Mouse (Mus musculus): Measurements from ENCODE around the gene Ddx60. TPM values are rescaled to one million over a fixed set of nuclear protein-coding genes. Genes with fewer than 3 reads are reported as not detected.
"Not testable (repeated sequence)": the region's sequence is repeated elsewhere in the genome, so short reads cannot be mapped to it uniquely, and the experiment has no call there.

Gene Ddx60
- polyA plus RNA-seq, 1 experiment from 2014 or later, result 0.55 TPM

GRCm38 (mm10) chr8:61919145-61919788 is 8.6 kb upstream of the Ddx60 start:
- H3K27ac ChIP-seq, result no peak overlapping the region
- no peaks in the 10 kb centered on the region for H3K4me1 ChIP-seq
- ATAC-seq (ENCODE audit: borderline replicate concordance, extremely low read depth, low FRiP score, low TSS enrichment), result no peak
- H3K27me3 ChIP-seq, result no peaks in the 10 kb centered on the region
- H3K4me3 ChIP-seq, result no peak overlapping the region
- no peak overlapping the region for H3K4me2 ChIP-seq
- WGBS, result 90% methylated on average over 2 of the region's 2 CpGs
- no peaks in the 10 kb centered on the region for H3K36me3 ChIP-seq
- no peak overlapping the region for H3K9ac ChIP-seq
- H3K9me3 ChIP-seq, result no peaks in the 10 kb centered on the region

GRCm38 (mm10) chr8:61920389-61920788 is 7.5 kb upstream of the Ddx60 start:
- Histone ChIP-seq H3K27ac (no peak overlapping the region), H3K9ac (no peak overlapping the region), H3K4me2 (no peak overlapping the region), H3K27me3 (no peaks in the 10 kb centered on the region), H3K9me3 (no peaks in the 10 kb centered on the region), H3K4me3 (no peak overlapping the region), H3K36me3 (no peaks in the 10 kb centered on the region), H3K4me1 (no peaks in the 10 kb centered on the region)
- WGBS, result 62% methylated on average over 7 of the region's 7 CpGs
- ATAC-seq (ENCODE audit: borderline replicate concordance, extremely low read depth, low FRiP score, low TSS enrichment), result no peak

- ATAC-seq (ENCODE audit: borderline replicate concordance, extremely low read depth, low FRiP score, low TSS enrichment), result no peak
- Histone ChIP-seq H3K4me2 (no peak overlapping the region), H3K27ac (no peak overlapping the region), H3K9ac (no peak overlapping the region), H3K4me1 (no peaks in the 10 kb centered on the region), H3K9me3 (no peaks in the 10 kb centered on the region), H3K36me3 (no peaks in the 10 kb centered on the region), H3K27me3 (no peaks in the 10 kb centered on the region), H3K4me3 (no peak overlapping the region)
- 59% methylated on average over 10 of the region's 10 CpGs for WGBS
Observed at GRCm38 (mm10) chr8:61921454-61922054, 6.3 kb upstream of the Ddx60 start.

- H3K4me2 ChIP-seq, result no peak overlapping the region
- ATAC-seq (ENCODE audit: borderline replicate concordance, extremely low read depth, low FRiP score, low TSS enrichment), result no peak
- no peaks in the 10 kb centered on the region for H3K9me3 ChIP-seq
- no peaks in the 10 kb centered on the region for H3K4me1 ChIP-seq
- H3K36me3 ChIP-seq, result no peaks in the 10 kb centered on the region
- H3K4me3 ChIP-seq, result no peak overlapping the region
- WGBS, result 83% methylated on average over 1 of the region's 1 CpGs
- no peak overlapping the region for H3K27ac ChIP-seq
- H3K27me3 ChIP-seq, result no peaks in the 10 kb centered on the region
- no peak overlapping the region for H3K9ac ChIP-seq
Observed at GRCm38 (mm10) chr8:61924518-61924917, 3.4 kb upstream of the Ddx60 start.

GRCm38 (mm10) chr8:61933243-61933642 is 5.4 kb downstream of the Ddx60 start:
- Histone ChIP-seq H3K9ac (no peak overlapping the region), H3K27me3 (no peaks in the 10 kb centered on the region), H3K4me3 (no peak overlapping the region), H3K27ac (no peak overlapping the region), H3K36me3 (no peaks in the 10 kb centered on the region), H3K4me1 (no peaks in the 10 kb centered on the region), H3K9me3 (no peaks in the 10 kb centered on the region), H3K4me2 (no peak overlapping the region)
- WGBS, result 3% methylated on average over 2 of the region's 2 CpGs
- no peak for ATAC-seq (ENCODE audit: borderline replicate concordance, extremely low read depth, low FRiP score, low TSS enrichment)

- Histone ChIP-seq H3K4me3 (no peak overlapping the region), H3K9ac (no peak overlapping the region), H3K27me3 (no peaks in the 10 kb centered on the region), H3K9me3 (no peaks in the 10 kb centered on the region), H3K36me3 (no peaks in the 10 kb centered on the region), H3K27ac (no peak overlapping the region), H3K4me2 (no peak overlapping the region), H3K4me1 (no peaks in the 10 kb centered on the region)
- ATAC-seq (ENCODE audit: borderline replicate concordance, extremely low read depth, low FRiP score, low TSS enrichment), result no peak
- 66% methylated on average over 2 of the region's 2 CpGs for WGBS
Observed at GRCm38 (mm10) chr8:61937576-61937975, 9.7 kb downstream of the Ddx60 start.

GRCm38 (mm10) chr8:61964591-61965375 is 36.9 kb downstream of the Ddx60 start:
- H3K4me1 ChIP-seq; H3K27ac ChIP-seq; H3K36me3 ChIP-seq; H3K27me3 ChIP-seq; H3K9ac ChIP-seq; H3K4me2 ChIP-seq; ATAC-seq (ENCODE audit: borderline replicate concordance, extremely low read depth, low FRiP score, low TSS enrichment); H3K4me3 ChIP-seq; H3K9me3 ChIP-seq: not testable (repeated sequence)
- WGBS, result 78% methylated on average over 4 of the region's 4 CpGs

- no peak for ATAC-seq (ENCODE audit: borderline replicate concordance, extremely low read depth, low FRiP score, low TSS enrichment)
- Histone ChIP-seq H3K9ac (no peak overlapping the region), H3K4me2 (no peak overlapping the region), H3K4me1 (no peaks in the 10 kb centered on the region), H3K27me3 (no peaks in the 10 kb centered on the region), H3K9me3 (no peaks in the 10 kb centered on the region), H3K27ac (no peak overlapping the region), H3K4me3 (no peak overlapping the region), H3K36me3 (no peaks in the 10 kb centered on the region)
- WGBS, result 85% methylated on average over 3 of the region's 3 CpGs
Observed at GRCm38 (mm10) chr8:61969581-61969980, 41.7 kb downstream of the Ddx60 start.

- Histone ChIP-seq H3K4me2 (no peak overlapping the region), H3K27me3 (no peaks in the 10 kb centered on the region), H3K27ac (no peak overlapping the region), H3K36me3 (no peaks in the 10 kb centered on the region), H3K9ac (no peak overlapping the region), H3K4me1 (peaks cover 12% of the 10 kb centered on the region), H3K4me3 (no peak overlapping the region), H3K9me3 (no peaks in the 10 kb centered on the region)
- WGBS, result 37% methylated on average over 4 of the region's 4 CpGs
- no peak for ATAC-seq (ENCODE audit: borderline replicate concordance, extremely low read depth, low FRiP score, low TSS enrichment)
Observed at GRCm38 (mm10) chr8:61984941-61985340, 57.1 kb downstream of the Ddx60 start.

- peaks cover 12% of the 10 kb centered on the region for H3K4me1 ChIP-seq
- H3K9me3 ChIP-seq, result no peaks in the 10 kb centered on the region
- no peaks in the 10 kb centered on the region for H3K36me3 ChIP-seq
- no peaks in the 10 kb centered on the region for H3K27me3 ChIP-seq
- H3K9ac ChIP-seq, result no peak overlapping the region
- no peak overlapping the region for H3K4me3 ChIP-seq
- 23% methylated on average over 6 of the region's 6 CpGs for WGBS
- peak; percentile 90; the same call in 1 of the 2 replicates for ATAC-seq (ENCODE audit: borderline replicate concordance, extremely low read depth, low FRiP score, low TSS enrichment)
- H3K27ac ChIP-seq, result no peak overlapping the region
- H3K4me2 ChIP-seq, result no peak overlapping the region
Observed at GRCm38 (mm10) chr8:61985703-61986475, 58.0 kb downstream of the Ddx60 start.

GRCm38 (mm10) chr8:61989464-61989863 is 61.6 kb downstream of the Ddx60 start:
- no peak overlapping the region for H3K4me3 ChIP-seq
- no peak overlapping the region for H3K27ac ChIP-seq
- no peak overlapping the region for H3K4me2 ChIP-seq
- no peak overlapping the region for H3K9ac ChIP-seq
- H3K4me1 ChIP-seq, result peaks cover 12% of the 10 kb centered on the region
- H3K36me3 ChIP-seq, result no peaks in the 10 kb centered on the region
- H3K9me3 ChIP-seq, result no peaks in the 10 kb centered on the region
- no peaks in the 10 kb centered on the region for H3K27me3 ChIP-seq
- no peak for ATAC-seq (ENCODE audit: borderline replicate concordance, extremely low read depth, low FRiP score, low TSS enrichment)
- 38% methylated on average over 6 of the region's 6 CpGs for WGBS

Measured in lung, embryonic 15.5 days (tissue).